Mouse (Mus musculus): ENCODE measurements around the gene Acsf3.

GRCm38 (mm10) chr8:122764790-122765474, 10.4 kb upstream of the Acsf3 start:
- TF ChIP-seq POLR2A (IDR thresholded peaks at IDR 0.05; ENCODE audit: borderline replicate concordance, low read depth, low read length) (no peak), CTCF (IDR thresholded peaks at IDR 0.05; ENCODE audit: low read depth, low read length) (no peak)

Data from bone marrow macrophage, adult 2 months (primary cell).